Mouse (Mus musculus): ENCODE measurements around the gene Maff. TPM values are rescaled to one million over a fixed set of nuclear protein-coding genes. Genes with fewer than 3 reads are reported as not detected.
A peak's percentile ranks its signal among the peaks of the same experiment; 100 is the strongest.

The Maff gene
- total RNA-seq, 2 experiments from 2014 or later = 1.4 to 2.7 TPM

DNA sequence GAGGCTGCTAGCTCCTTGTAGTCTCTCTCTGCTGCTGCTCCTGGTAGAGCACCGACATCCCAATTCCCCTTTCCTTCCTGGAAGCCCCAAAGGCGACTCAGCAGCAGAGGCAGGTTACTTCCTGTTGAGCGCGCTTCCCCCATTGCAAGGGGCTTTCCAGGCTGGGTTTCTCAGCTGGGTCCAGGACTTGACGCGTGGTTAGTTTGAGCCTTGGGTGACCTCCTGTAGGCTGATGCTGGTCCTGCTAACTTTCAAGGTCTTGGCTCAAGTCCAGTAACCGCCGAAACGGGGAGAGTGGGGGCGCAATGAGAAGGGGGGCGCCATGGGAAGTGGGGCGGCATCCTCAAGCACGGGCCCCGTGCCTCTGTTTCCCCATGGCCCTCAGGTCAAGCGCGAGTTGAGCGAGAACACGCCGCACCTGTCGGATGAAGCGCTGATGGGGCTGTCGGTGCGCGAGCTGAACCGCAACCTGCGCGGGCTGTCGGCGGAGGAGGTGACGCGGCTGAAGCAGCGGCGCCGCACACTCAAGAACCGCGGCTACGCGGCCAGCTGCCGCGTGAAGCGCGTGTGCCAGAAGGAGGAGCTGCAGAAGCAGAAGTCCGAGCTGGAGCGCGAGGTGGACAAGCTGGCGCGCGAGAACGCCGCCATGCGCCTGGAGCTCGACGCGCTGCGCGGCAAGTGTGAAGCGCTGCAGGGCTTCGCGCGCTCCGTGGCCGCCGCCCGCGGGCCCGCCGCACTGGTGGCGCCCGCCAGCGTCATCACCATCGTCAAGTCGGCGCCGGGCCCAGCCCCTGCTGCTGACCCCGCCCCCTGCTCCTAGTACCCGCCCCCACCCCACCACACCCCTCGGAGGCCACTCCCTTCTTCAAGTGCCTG lies 10.9 kb downstream of the Maff start:
- intact Hi-C loops (cut with DNase I; ENCODE audit: low total_unique reads) = no loop called here
- peak; percentile 65 for DNase-seq

DNA sequence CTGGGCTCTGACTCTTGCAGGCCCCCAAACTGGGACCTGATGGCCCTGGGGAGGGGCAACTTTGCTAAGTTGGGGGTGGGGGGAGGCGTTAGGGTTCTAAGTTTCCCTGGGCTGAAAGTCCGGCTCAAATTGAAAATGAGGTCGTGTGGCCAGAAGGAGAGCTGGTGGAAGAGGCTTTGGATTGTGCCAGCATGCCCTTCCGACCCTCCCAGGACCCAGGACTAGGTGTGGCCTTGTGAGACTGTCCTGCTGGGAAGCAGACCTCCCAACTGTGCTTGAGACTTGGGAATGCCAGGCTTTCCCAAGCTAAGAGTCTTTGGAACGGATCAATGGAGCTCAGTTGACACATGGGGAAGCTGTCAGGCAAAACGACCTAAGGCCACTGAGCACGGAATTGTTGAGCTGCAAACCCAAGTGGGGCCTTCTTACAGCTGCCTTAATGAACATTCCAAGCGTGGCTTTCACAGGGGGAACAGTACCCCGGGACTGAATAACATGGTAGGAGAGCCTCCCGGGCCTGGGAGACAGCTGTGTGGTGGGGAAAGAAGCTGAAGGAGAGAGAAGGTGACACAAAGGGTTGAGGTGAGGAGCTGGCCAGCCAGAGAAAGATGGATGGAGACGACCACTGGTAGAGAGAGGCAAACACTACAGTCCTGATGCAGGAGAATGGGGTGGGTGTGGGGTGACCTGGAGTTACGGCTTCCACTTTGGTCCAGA lies 11.7 kb downstream of the Maff start:
- DNase-seq = no peak
- intact Hi-C loops (cut with DNase I; ENCODE audit: low total_unique reads) = no loop called here

DNA sequence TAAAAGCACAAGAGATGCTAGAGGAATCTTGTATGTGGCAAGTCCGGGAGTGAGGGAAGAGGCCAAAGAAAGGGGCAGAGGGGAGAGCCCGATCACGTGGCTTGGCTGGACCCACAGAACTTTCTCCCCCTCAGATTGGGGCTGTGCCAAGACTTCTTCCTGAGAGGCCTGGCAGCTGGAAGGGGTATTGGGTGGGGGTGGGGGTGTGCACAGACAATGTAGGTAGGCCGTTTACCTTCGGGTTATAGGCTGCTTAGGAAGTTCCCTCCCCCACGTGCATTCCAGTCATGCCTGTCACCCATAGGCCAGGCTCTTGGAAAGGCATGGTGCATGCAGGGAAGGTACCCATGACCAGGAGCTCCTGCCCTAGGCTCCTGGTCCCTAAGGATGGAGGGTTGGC lies 13.5 kb downstream of the Maff start:
- no peak for DNase-seq
- intact Hi-C loops (cut with DNase I; ENCODE audit: low total_unique reads) = no loop called here

DNA sequence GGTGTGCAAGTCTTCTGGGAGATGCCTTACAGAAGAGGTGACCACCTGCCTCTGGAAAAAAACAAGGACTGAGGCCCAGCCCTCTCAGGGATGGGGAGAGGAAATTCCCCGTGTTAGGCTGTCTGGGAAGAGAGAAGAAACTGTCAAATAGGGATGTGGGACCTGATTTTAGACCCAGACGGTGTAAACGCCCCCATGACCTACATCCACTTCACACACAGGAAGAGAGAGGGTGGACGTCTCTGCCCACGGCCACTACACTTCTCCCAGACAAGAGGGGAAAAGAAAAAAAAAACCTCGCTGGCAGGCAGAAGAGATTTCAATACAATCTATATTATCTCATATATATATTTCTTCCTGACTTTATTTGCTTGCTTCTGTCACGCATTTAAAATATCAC lies 13.9 kb downstream of the Maff start:
- intact Hi-C loops (cut with DNase I; ENCODE audit: low total_unique reads) = no loop called here
- DNase-seq = no peak

DNA sequence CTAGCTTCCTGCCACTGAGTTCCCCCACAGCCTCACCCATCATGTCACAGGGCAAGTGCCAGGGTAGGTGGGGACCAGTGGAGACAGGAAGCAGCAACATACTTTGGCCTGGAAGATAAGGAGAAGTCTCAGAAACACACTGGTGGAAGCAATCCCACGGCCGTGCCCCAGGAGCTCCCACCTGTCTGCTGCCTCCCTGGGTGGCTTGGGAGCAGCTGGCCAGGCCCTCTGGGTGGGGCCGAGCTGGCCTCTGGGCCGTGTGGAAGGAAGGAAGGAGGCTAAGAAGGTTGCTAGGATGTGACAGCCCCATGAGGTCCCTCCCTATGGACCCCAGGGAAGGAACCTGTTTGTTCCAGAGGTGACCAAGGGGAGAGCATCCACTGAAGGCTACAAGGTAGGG lies 14.6 kb downstream of the Maff start:
- no peak for DNase-seq
- intact Hi-C loops (cut with DNase I; ENCODE audit: low total_unique reads) = no loop called here

DNA sequence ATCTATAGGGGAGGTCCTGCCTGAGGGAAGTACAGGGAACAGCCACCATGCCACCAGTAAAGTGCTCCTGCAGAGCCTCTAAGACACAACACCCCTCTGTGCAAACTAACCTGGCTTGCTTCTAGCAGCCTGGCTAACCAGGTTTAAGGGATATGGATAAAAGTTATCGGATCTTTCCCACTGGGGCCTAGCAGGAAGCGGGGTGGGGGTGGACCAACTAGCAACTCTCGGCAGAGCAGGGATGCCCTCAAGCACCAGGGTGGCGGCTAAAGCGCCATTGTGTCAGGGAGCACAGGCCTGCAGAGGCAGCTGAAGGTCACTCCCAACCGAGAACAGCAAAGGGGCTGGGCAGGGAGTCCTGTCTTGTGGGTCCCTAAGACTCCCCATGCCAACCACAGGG lies 17.7 kb downstream of the Maff start:
- intact Hi-C loops (cut with DNase I; ENCODE audit: low total_unique reads) = no loop called here
- DNase-seq = no peak

DNA sequence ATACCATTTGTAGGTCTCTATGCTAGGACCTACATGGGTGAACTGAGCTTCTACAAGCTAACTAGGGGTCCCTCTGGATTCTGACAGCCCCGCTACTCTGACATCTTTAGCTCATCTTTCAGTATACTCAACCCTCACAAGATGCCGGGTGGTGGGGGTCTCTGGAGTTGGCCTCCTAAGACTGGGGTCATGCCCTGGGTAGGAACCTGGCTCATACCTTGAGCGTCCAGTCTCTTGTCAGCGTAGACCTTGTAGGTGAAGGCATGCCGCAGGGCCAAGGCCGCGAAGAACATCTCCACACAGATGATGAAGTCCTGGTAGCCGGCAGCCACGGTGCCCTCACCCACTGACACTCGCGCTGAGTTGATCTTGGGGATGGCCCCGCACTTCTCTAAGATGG lies 18.6 kb downstream of the Maff start:
- DNase-seq = no peak
- intact Hi-C loops (cut with DNase I; ENCODE audit: low total_unique reads) = no loop called here

DNA sequence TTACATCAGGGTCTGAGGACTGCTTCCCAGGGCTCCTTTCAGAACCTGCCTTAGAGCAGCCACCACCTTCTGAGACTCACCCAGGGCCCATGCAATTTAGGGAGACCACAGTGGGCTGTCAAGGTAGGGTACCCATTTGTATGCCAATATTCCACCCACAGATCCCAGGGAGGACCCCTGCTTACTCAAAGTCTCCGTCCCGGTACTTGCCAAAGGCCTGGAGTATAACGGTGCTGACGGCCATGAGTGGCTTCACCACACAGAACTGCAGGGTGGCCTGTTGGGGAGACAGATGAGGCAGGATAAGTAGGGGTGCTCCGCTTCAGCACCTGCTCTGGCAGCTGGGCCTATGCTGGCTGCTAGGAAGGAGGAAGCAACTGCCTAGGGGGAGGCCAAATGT lies 20.0 kb downstream of the Maff start:
- intact Hi-C loops (cut with DNase I; ENCODE audit: low total_unique reads) = no loop called here
- DNase-seq = no peak

DNA sequence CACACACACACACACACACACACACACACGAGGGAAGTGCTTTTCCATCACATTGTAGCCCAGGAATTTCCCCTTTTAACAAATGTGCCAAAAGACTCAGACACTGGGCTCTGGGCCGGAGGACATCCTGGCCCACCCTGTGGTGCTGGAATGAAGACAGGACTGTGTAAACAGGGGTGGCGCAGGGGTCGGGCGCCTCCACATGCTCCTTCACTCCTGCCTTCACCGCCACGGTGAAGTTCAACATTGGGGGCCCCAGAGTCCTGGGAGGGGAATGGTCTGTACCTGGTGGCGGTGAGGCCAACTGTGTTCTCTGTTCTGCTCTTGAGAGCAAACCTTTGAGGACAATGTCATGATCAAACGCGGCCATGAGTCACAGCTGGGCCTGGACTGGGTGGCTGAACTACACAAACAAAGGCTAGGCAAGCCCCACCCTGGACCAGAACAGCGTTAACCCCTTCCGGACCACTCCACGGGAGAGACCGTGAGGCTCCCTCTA lies 21.9 kb downstream of the Maff start:
- peak; percentile 71 for DNase-seq
- intact Hi-C loops (cut with DNase I; ENCODE audit: low total_unique reads) = no loop called here

DNA sequence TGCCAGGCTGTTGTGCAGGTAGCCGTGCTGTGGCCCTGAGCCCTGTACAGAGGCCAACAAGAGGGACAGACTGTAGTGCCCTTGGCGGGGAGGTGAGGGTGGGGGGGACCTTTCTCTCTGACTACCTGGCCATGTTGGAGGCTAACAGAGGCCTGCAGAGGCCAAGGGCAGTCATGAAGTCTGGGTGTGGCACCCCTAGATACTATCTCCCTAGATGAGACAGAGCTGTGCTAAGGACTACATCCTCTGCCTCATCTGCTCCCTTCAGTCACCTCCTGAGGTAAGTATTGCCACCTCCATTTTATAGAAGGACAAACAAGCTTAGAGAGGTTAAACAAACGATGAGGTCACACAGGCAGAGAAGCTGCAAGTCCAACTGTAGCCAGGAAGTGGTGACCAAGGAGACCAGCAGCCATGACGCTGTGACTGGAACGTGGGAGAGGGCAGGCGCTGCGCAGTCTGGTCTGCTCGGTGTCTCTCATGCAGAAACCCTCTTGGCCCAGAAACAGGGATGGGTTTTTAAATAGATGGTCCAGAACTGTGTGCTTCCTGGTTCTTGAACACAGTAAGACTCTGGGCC lies 22.5 kb downstream of the Maff start:
- DNase-seq = no peak
- intact Hi-C loops (cut with DNase I; ENCODE audit: low total_unique reads) = no loop called here

DNA sequence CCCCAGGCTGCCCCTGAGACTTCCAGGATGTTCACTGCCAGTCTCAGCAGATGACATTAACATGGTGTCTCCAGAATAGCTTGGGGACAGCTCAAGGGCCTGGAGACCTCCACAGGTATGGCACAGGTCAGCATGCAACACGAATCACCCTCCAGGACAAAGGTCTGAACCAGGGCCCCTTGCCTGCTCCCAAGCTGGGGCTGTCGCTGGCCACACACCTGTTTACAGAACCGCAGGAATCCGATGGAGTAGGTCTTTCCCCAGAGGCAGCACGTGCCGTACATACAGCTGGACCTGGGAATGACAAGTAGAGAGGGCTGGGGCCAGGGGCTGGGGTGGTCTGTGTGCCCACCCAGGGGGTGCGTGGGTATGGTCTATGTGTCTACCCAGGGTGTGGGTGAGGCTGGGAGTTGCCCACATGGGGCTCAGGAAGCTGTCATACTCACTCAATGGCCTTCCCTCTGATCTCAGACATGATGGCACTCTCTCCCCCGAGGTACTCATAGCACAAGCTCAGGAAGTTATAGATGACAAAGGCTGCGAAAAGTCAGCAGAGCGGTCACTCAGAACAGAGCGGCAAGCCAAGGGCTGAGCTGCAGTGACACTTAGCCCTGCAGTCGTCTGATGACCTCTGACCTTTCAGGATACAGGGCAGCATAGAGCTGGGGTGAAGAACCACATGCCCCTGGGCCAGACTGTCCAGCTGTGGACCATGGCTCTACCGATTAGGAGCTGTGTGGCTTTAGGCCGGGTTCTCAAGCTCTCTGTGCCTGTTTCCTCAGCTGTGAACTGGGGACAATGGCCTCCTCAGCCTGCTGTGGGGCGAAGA lies 23.2 kb downstream of the Maff start:
- intact Hi-C loops (cut with DNase I; ENCODE audit: low total_unique reads) = loop anchor here (10.0 kb wide), 1 partner anchor 95 kb away; no protein-coding TSS in a partner anchor
- DNase-seq = no peak

DNA sequence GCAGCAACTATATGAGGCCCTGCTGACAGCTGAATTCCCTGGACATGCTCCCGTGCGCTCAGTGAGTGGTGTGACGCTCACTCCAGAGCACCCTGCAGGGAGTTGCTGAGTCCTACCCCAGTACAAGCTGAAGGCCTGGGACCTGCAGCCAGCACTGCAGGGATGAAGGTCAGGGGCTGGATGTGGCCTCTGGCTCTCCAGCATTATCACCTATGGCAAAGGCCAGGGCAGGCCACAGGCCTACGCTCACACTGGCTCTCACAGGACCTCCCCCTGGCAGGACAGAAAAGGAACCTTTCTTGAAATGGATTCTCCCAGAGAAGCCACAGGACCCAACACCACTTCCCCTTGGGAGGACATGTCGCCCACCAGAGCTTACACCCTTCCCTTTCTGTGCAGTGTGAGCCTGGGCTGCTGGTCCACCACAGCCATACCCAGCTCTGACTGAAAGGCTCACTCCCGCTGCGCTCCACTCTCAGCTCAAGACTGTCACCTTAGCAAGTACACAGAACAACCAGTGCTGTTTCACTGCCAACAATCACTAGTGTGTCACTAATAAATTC lies 23.9 kb downstream of the Maff start:
- intact Hi-C loops (cut with DNase I; ENCODE audit: low total_unique reads) = loop anchor here (10.0 kb wide), 1 partner anchor 94 kb away; no protein-coding TSS in a partner anchor
- DNase-seq = no peak

DNA sequence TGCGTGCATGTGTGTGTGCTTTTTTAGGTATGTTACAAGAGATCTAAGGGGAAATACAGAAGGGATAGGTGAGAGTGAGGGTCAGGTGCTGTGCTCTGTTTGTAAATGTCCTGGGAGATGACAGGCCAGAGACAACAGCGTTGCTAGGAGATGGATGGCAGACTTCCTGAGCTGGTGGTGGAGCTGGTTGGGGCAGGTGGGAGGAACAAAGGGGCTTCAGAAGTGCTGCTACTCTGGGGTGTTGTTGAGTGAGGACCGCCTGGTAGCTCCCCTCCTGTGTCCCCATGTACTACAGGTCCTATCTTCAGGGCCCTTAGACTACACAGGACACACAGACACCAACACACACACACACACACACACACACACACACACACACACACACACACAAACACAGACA lies 28.3 kb downstream of the Maff start:
- intact Hi-C loops (cut with DNase I; ENCODE audit: low total_unique reads) = loop anchor here (10.0 kb wide), 1 partner anchor 90 kb away; no protein-coding TSS in a partner anchor
- no peak for DNase-seq

DNA sequence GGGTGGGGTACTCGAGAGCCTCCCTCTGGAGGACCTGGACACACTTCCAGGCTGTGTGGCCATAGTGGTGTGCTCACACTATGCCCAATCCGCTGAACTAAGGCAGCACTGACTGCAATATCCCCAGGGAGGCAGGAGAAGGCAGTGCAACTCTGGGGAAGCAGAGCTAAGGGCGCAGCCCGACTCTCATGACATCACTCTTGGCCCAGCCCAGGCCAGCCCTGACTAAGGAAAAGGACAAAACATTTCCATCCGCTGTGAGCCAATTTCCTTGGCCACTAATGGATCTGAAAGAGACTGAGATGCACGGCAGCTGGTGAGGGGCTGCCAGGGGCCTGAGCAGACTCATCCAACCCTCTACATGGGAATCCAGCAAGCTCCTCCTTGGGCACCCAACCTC lies 31.3 kb downstream of the Maff start:
- intact Hi-C loops (cut with DNase I; ENCODE audit: low total_unique reads) = loop anchor here (10.0 kb wide), 1 partner anchor 87 kb away; no protein-coding TSS in a partner anchor
- peak; percentile 82 for DNase-seq

DNA sequence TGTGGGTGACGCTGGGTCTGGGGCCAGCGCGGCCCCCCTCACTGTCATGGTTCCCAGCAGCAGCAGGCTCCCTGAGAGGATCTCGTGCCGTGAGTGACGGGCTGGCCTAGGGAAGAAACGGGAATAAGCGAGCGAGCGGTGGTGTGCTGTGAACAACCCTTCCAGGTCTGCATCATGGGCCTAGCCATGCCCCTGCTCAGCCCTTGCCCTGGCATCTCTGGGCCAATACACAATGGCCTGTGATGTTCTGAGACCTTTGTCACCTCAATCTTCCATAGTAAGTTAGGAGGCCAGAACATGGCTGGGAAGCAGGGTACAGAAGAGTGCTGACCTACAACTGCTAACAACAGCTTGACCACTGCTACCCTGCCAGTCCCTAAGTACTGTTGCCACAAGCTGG lies 32.2 kb downstream of the Maff start:
- DNase-seq = no peak
- intact Hi-C loops (cut with DNase I; ENCODE audit: low total_unique reads) = loop anchor here (10.0 kb wide), 1 partner anchor 86 kb away; no protein-coding TSS in a partner anchor

DNA sequence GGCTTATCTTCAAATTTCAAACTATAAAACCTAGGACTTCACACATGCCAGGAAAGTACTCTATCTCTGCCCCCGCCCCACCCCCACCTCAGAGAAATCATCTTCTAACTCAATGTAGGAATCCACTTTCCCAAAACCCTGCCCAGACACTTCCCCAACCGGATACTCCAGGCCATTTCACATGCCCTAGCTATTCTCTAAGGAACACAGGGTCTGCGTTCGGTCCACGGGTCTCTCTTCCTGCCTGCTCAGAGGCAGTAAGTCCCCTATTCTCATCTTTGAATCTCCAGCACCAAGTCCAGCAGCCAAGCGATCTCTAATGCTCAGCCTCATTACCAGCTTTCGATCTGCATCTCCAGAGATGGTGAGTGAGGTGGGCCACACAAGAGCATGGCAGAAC lies 33.2 kb downstream of the Maff start:
- intact Hi-C loops (cut with DNase I; ENCODE audit: low total_unique reads) = loop anchor here (10.0 kb wide), 1 partner anchor 85 kb away; no protein-coding TSS in a partner anchor
- DNase-seq = no peak

DNA sequence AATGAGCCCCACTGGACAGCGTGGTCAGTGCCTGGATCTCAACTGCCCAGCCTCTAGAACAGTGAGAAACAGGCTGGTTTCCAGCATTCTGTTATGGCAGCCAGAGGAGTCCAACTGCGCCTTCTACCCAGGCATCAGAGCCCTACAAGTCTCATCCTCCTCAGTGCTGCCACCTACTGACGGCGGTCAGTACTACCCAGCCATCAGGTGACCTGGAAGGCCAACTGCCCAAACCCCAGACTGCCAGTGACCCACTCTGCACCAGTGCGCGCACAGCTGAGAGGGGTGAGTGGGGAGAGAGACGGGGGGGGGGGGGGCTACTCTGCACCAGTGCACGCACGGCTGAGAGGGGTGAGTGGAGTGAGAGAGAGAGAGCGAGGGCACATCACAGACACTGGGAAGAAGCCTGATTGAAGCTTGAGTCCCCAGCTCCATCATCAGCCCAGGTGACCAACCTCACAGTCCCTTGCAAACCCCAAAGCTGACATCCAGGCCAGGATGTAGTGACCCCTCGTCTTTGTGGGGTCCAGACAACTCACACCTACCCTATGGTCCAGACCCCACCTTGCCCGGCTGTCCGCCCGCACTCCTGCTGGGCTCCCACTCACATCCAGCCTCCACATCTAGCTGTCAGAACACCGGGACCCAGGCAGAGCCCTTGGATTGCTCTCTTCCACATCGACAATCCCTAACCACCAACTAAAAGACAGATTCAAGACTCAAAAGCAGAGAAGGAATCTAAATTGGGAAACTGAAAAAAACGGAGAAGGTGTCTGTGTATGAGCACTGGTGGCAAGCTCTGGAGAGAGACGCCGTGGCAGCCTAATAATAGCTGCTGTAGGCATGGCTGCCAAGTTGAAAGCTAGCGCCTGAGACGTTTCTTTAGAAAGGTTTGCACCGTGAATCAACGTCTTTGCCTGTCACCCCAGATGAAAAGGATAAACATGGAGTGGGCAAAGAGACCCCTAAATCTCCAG lies 34.3 kb downstream of the Maff start:
- intact Hi-C loops (cut with DNase I; ENCODE audit: low total_unique reads) = no loop called here

DNA sequence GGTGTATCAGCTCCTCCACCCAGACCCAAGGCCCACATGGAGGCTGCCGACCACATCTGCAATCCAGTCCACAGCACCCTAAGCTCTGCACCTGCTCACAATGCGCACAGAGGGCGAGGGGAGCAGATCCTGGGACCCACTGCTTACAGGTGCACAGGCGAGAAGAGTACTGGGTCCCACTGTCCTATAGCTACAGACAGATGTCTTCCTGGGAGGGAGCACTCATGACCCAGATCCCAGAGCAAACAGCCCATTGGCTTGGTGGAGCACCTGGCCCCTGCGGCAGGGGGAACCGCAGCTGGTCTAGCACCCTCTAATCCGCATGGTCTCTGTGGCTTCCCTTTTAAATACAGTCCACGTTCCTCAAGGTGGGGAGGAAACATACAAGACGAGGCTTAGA lies 35.2 kb downstream of the Maff start:
- DNase-seq = no peak
- intact Hi-C loops (cut with DNase I; ENCODE audit: low total_unique reads) = no loop called here

More for the DNA sequence above, 34.3 kb downstream of the Maff start:
- DNase-seq = peak; percentile 85
